Mouse (Mus musculus): ENCODE data around the gene Zbtb8a.
A peak's percentile ranks its signal among the peaks of the same experiment; 100 is the strongest.

Gene Zbtb8a

DNA sequence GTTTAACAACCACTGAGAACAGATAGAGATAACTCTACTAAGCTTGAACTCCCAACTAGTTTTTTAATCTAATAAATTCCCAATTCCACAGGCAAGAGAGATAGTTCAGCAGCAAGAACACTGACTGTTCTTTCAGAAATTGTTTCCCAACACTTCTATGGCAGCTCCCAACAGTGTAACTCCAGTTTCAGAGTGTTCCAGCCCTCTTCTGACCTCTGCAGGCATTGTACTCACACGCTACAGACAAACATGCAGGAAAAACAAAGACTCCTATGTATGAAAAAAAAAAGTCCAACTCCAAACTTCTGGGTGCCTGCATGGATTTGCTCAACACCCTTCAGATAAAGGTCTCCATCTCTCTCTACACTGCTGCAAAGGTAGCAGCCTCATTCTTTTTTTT, 45.1 kb downstream of the Zbtb8a start:
- DNase-seq = no peak

DNA sequence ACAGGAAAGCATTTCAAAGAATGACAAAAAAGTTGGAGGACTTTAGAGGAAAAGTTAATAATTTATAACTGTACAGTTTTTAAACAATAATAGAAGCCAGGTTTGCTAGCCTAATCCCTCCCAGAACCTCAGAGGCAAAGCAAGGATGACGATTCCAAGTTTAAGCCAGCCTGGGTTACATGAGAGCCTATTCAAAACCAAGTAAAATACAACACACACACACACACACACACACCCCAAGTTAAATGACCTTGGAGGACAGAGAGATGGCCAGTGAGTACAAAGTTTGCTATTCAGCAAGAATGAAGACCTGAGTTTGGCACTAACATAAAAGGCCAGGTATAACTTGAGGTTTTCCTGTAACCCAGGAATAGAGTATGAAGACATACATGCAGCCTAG, 51.7 kb downstream of the Zbtb8a start:
- DNase-seq = peak; percentile 76

DNA sequence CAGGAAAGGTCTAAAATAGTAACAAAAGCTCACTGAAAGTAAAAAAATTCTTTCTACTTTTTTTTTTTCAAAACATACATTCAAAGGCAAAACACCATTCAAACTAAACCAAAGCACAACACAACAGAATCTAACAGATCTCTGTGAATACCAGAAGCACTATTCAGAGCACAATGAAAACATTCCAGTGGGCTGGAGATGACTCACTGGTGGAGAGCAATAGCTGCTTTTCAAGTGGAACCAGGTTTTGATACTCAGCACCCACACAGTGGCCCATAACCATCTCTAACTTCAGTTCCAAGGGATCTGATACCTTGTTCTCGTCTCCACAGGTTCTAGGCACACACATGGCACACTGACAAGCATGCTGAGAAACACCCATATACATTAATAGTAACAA, 53.2 kb downstream of the Zbtb8a start:
- no peak for DNase-seq

- no peak for DNase-seq
These were observed 54.4 kb downstream of the Zbtb8a start for GRCm38 (mm10) chr4:129323491-129323890.

DNA sequence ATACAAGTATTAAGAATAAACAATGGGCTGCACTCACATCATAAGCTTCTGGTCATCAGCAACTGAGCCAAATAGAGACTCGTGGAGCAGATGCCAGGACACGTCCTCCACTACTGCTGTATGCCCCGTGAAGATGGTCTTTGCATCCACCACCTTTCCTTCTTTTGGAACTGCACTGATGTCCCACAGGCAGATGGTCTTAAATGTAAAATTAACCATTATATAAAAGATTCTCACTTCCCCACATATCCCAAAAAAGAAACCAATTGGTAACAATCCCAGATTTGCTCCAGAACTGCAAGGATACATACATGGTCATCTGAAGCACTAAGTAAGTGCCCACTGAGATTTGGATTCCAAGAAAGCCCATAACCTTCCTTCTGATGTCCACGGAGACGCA, 55.9 kb downstream of the Zbtb8a start:
- no peak for DNase-seq

- DNase-seq = peak; percentile 71
These were observed 57.0 kb downstream of the Zbtb8a start for GRCm38 (mm10) chr4:129320876-129321275.

DNA sequence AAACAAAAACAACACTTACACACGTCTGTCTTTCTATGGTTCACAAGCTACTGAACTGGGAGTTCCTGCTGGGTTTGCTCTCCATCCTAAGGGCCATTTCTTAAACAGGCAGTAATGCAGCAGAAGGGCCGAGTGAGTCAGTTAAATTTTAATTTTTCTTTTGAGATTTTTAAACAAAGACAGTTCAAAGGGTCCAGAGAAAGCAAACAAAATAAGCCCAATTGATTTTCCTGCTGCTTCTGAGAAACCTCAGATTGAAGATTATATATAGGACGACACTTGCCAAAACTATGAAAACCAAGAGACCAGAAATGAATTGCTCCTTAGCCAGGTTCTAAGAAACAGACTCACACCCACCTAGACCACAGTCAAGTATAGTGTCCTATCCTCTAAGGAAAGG, 64.0 kb downstream of the Zbtb8a start:
- peak; percentile 43 for DNase-seq

DNA sequence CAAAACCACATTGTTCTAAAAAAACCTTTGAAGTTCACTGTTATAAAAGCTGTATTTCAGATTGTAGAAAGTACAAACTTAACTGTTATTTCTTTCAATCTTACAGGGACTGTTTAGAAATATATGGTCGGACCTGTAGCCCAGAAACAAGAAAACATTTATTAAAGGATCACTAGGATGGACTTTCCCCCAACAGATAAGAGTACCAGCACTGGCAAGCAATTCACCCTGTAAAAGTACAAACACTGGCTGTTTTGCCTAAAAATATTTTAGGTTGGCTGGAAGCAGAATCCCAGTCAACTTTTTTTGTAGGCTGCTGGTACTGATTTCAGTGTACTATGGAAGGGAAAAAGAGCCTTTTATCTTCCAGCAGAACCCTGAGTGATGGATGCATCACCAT, 70.0 kb downstream of the Zbtb8a start:
- no peak for DNase-seq

DNA sequence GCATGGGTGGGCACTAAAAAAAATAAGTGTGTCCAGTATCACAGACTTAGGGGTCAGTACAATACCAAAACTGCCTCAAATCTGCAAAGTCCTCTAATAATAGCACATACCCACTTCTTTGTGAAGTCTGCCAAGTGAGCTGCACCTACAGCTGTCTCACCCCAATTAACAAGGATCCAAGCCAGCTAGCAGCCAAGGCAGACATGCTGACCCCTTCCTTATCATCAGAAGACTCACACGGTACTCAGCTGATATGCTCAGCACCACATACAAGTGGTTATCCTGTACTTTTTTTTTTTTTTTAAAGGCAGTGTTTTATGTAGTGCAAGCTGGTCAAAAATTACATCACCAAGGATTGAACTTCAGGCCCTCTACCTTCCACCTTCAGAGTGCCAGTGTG, 73.6 kb downstream of the Zbtb8a start:
- no peak for DNase-seq

GRCm38 (mm10) chr4:129303816-129304215, 74.1 kb downstream of the Zbtb8a start:
- DNase-seq = peak; percentile 33

All from kidney, adult 9 months (tissue).